Mouse (Mus musculus): ENCODE measurements at regions not wholly inside any gene's neighbourhood (a gene's known extent, or its start where the extent isn't known, plus 50 kb on each side); places are given as distances from the start of the nearest gene placed in this dataset.

DNA sequence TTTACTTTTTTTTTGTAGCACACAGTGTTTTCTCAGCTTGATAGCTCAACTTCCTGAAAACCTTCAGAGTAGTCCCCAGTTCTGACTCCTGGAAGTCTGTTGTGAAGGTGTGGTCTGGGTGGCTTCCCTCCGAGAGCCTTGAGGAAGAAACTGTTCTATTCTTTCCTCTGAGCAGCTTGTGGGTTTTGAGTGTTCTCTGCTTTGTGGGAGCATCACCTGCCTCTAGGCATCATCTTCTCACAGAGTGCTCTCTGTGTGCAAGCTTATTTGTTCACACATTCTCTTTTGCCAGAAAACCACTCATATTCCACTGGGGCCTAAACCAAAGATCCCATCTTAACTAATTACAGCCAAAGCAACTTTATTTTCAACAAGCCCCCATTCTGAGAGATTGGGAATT, 91.5 kb upstream of the Ccng1 start:
- Histone ChIP-seq H3K4me1 (no peaks in the 10 kb centered on the region), H3K27me3 (ENCODE audit: low read depth, poor library complexity, severe bottlenecking) (no peaks in the 10 kb centered on the region)

DNA sequence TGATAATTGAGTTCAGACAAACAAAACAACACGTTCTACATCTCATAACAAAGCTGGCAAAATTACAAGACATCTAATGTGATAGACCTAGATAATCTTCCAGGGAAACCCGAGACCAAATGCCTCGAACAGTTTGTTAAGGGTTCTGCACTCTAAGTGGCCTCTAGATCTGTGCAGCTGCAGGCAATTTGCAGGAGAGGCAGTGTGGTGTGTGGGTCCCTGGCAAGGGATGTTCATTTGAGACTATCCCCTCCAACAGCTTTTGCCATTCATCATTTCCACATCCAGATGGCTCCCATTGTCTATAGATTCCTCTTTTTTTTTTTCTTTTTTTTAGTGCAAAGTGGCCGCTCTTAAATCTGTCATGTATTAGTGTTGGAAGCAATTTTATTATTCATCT, 80.3 kb upstream of the Ccng1 start:
- no peaks in the 10 kb centered on the region for H3K4me1 ChIP-seq
- H3K27me3 ChIP-seq (ENCODE audit: low read depth, poor library complexity, severe bottlenecking) = no peaks in the 10 kb centered on the region
- no peak overlapping the region for H3K4me3 ChIP-seq
- no peaks in the 10 kb centered on the region for H3K36me3 ChIP-seq
- whole genome bisulfite sequencing = 59% methylated on average over 4 of the region's 4 CpGs
- H3K9me3 ChIP-seq (replicated peaks) = no peaks in the 10 kb centered on the region
- H3K27ac ChIP-seq = no peak overlapping the region
- DNase-seq (ENCODE audit: low spot score) = no peak

More for the DNA sequence above, 91.5 kb upstream of the Ccng1 start:
- Histone ChIP-seq H3K9me3 (replicated peaks) (no peaks in the 10 kb centered on the region), H3K27ac (no peak overlapping the region), H3K4me3 (no peak overlapping the region), H3K36me3 (no peaks in the 10 kb centered on the region)
- no peak for DNase-seq (ENCODE audit: low spot score)
- 93% methylated on average over 1 of the region's 1 CpGs for WGBS

All from limb, embryonic 10.5 days (tissue).